Mouse (Mus musculus) splenic B cell, adult 2 months (primary cell): Measurements from ENCODE around the gene Borcs8.
A peak's percentile ranks its signal among the peaks of the same experiment; 100 is the strongest.

Source experiments
- DNase-seq: peaks from one replicate; pipeline ENCODE4 v3.0.0-alpha.2; 2011; ENCODE audit warnings: low read depth, low spot score
- H3K27me3 ChIP-seq: 2 replicates; pipeline ENCODE4 v1.6.1; 2012; ENCODE audit warnings: mild to moderate bottlenecking, low read length, moderate library complexity, mixed read lengths; ENCODE audit not compliant: control insufficient read depth, poor library complexity, insufficient read depth, severe bottlenecking
- H3K36me3 ChIP-seq: 2 replicates; pipeline ENCODE4 v1.6.1; 2012; ENCODE audit warnings: mild to moderate bottlenecking, low read length, moderate library complexity, mixed read lengths; ENCODE audit not compliant: control insufficient read depth, poor library complexity, insufficient read depth, severe bottlenecking

Gene Borcs8

DNA sequence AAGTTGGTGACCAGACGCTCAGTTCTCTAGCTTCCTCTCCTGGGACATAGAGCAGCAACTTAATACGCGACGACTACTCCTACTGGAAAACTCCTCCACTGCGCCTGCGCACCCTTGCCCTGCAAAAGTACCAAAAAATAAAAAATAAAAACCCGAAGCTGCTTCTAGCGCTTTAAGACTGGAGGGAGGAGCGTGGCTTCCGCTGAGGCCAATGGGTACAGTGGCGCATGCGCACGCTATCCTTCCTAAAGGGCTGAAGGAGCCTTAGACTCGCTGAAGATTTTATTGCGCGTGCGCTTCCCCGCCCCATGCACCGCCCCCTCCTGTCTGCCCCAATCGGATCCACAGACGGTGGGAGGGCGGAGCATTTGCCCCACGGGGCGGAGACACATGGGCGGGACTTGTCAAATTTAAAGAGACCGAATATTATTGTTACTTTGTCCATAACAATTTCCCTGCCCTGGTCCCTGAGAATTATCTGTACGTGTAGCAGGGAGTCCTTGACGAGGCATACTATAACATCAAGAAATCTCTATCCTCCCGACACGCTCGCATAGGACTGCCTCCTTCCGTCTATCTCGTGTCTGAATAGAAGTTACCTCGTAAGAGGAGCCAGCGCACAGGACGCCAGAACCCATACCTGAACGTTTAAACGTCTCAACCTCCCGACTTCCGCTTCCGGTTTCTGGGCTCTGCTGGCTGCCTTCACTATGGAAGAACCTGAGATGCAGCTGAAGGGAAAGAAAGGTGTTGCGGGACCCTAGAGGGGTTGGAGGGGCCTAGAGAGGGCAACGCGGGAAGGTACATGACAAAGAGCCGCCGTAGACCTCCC is at the start of gene Borcs8, which contains the start of the genes Rfxank and Mef2b:
Gene Borcs8, plus strand, starts transcription at position 474 of the 832 bp plus-strand sequence.
Gene Rfxank, minus strand, starts transcription at position 129 of the 832 bp plus-strand sequence.
Gene Mef2b, plus strand, starts transcription at position 686 of the 832 bp plus-strand sequence.
- peaks cover 1% of the 10 kb centered on the region for H3K36me3 ChIP-seq
- H3K27me3 ChIP-seq = no peaks in the 10 kb centered on the region
- DNase-seq = peak; percentile 100

- no peaks in the 10 kb centered on the region for H3K27me3 ChIP-seq
- H3K36me3 ChIP-seq = no peaks in the 10 kb centered on the region
- DNase-seq = no peak
Measured at GRCm38 (mm10) chr8:70092786-70093185, 46.5 kb upstream of the Borcs8 start.

GRCm38 (mm10) chr8:70099276-70099675 is 40.0 kb upstream of the Borcs8 start:
- no peak for DNase-seq
- no peaks in the 10 kb centered on the region for H3K36me3 ChIP-seq

GRCm38 (mm10) chr8:70100241-70100640 is 39.1 kb upstream of the Borcs8 start:
- no peaks in the 10 kb centered on the region for H3K36me3 ChIP-seq
- no peak for DNase-seq
- no peaks in the 10 kb centered on the region for H3K27me3 ChIP-seq

More at GRCm38 (mm10) chr8:70099276-70099675, 40.0 kb upstream of the Borcs8 start:
- H3K27me3 ChIP-seq = no peaks in the 10 kb centered on the region

GRCm38 (mm10) chr8:70104506-70104905 is 34.8 kb upstream of the Borcs8 start:
- Histone ChIP-seq H3K27me3 (no peaks in the 10 kb centered on the region), H3K36me3 (no peaks in the 10 kb centered on the region)
- DNase-seq = peak; percentile 84

DNA sequence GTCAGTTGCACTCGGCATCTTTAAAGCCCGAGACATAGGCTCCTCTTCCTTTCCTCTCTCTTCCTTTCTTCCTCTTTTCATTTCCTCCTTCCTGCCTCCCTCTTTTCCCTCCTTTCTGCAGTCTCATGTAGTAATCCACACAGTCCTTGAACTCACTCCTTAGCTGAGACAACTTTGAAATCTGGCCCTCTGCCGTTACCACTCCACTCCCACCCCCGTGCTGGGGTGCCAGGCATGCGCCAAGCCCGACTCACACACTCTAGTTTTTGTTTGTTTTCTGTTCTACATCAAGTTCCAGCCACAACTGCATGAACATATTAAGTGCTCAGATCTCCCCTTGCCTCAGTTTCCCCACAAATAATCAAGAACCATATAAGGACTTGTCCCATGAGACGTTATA is 34.4 kb upstream of the Borcs8 start:
- Histone ChIP-seq H3K27me3 (no peaks in the 10 kb centered on the region), H3K36me3 (no peaks in the 10 kb centered on the region)
- no peak for DNase-seq

DNA sequence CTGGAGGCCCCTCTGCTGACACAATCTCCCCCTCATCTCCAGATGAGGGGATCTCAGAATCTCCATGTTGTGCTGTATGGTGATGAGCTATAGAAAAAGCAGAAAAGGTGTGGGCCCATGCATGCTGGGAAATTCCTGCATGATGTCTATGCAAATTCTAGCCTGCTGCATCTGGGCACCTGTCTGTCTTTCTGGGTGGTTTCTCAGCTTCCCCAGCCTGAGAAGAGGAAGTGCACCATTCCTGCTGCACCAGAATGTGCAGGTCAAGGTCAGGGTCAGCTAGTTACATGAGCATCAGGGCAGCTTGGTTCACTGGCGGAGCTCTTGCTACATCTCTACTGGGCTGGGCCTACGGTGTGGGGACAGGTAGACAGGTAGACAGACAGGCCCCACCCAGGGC is 28.8 kb upstream of the Borcs8 start:
- peak; percentile 63 for DNase-seq
- no peaks in the 10 kb centered on the region for H3K27me3 ChIP-seq
- no peaks in the 10 kb centered on the region for H3K36me3 ChIP-seq

DNA sequence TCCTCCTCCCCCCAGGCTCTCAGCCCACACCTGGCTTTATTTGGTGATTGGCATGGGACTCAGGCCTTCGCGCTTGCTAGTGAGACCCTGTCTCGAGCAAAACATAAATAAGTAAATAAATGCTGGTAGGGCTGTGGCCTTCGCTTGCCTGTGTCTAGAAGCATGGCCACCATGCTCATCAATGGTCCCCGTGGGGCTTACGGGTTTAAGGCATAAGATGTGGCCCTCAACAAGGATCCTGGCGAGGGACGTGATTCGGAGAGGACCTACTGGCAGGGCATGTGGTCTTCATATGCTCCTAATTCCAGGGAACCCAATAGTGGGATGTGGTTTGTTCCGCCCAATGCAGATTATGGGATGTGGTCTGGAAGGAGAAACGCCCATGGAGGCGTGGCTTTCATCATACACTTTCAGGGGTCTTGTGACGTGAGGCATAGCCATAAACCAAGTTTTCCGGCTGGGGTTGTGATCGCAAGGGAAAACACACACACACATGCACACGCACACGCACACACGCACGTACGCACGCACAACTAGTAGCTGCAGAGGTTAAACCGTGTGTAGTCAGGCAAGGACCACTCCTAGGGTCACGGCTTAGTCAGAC is 28.0 kb upstream of the Borcs8 start:
- no peaks in the 10 kb centered on the region for H3K36me3 ChIP-seq
- DNase-seq = no peak
- H3K27me3 ChIP-seq = no peaks in the 10 kb centered on the region

DNA sequence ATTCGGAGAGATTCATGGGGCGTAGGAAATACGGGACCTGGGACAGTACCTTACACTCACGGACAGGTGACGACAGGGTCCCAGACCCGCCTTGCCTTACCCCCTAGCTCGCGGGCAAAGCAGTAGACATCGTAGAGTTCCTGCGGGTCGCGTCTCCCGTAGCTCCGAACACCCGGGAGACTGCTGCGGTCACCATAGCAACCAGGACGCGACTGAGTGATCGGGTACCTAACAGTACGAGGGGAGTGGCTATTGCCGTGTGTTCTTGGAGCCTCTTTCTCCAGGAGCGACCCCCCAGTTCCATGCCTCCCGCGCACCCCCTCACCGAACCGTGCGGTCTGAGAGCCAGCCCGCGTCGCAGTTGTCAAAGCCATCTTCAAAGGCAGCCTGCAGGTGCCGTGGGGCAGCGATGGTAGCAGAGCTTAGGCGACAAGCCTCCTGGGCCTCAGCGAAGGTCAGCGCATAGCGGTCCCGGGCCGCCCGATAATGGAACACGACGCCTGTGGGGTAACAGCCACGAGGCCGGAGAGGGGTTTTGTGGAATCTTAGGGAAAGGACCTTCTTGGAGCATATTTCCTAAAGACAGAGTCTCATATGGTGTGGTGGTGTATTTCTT is 26.8 kb upstream of the Borcs8 start:
- no peaks in the 10 kb centered on the region for H3K27me3 ChIP-seq
- peak; percentile 31 for DNase-seq
- H3K36me3 ChIP-seq = no peaks in the 10 kb centered on the region

DNA sequence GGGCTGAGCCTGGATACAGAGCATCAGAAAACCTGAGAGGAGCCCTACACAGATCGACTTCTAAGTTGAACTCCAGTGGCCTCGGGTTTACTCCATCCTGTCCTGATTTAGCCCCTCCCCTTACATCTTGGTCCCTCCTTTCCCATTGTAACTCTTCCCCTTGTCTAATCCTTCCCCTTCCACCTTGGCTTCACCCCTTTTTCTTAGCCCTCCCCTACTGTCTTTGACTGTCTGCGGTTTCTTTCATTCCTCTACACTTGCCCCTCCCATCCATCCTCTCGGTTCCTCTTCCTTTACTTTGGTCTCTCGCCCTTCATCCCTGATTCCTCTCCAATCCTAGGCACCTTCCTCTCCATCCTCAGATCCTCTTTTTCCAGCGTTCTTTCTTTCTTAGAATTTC is 24.8 kb upstream of the Borcs8 start:
- no peaks in the 10 kb centered on the region for H3K36me3 ChIP-seq
- DNase-seq = no peak
- no peaks in the 10 kb centered on the region for H3K27me3 ChIP-seq

DNA sequence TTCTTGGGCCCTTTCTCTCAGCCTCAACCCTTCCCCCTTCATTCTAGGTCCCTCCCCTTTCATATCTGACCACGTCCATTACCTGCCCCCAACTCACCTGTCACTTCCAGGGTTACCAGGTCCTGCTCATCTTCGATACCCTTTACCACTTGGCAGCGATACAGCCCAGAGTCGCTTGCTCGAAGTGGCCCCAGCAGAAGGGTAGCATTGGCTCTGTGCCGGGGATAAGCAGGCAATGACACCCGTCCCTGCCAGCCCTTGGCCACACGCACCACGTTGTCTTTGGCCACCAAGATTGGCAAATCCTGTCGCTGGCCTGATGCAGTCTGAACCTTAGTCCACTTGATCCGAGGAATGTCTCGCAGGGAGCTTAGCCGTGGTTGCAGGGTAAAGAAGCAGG is 24.4 kb upstream of the Borcs8 start:
- no peak for DNase-seq

GRCm38 (mm10) chr8:70117611-70118010 is 21.7 kb upstream of the Borcs8 start:
- peak; percentile 64 for DNase-seq
- no peaks in the 10 kb centered on the region for H3K36me3 ChIP-seq

More for the DNA sequence above, 24.4 kb upstream of the Borcs8 start:
- no peaks in the 10 kb centered on the region for H3K36me3 ChIP-seq
- no peaks in the 10 kb centered on the region for H3K27me3 ChIP-seq

DNA sequence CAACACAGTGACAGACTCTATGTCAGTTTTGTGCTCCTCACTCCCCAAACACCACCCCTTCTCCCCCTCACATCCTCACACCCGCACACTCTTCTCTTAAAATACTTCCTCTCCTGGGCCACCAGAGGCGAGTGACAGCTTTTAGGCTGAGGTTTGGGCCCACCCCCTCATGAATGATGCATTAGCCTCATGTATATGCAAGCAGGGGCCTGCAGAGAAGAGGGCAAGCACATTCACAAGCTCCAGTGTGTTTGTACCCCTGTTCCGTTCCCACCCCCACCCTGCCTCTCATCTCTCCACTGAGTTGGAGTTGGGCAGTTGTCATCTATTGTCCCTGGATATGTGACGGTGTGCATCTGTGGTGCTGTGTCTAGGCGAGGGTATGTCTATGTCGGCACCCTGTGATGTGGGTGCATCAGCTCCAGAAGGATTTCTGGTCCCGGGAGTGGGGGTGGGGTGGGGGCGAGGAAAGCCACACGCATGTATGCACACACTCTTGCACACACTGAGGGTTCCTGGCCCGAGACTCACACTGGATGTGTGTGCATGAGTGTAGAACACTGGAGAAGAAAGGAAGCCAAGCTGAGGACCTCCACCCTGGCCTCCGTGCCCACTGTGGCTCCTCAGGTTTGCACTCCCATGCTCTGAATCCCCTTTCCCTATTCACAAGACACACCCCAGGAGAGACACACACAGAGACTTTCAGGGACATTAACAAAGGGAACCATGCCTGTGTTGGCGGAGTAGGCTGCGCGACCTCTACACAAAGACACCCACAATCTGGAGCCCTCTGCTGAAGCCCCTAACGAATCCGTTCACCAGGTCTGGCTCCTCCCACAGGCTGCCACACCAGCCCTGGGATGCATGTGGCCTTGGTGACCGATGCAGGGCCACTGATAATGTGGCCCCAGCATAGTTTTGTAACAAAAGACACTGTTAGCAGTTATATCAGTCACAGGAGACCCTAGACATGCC is 20.3 kb upstream of the Borcs8 start:
- no peaks in the 10 kb centered on the region for H3K36me3 ChIP-seq
- no peaks in the 10 kb centered on the region for H3K27me3 ChIP-seq
- peak; percentile 42 for DNase-seq

More at GRCm38 (mm10) chr8:70117611-70118010, 21.7 kb upstream of the Borcs8 start:
- no peaks in the 10 kb centered on the region for H3K27me3 ChIP-seq

DNA sequence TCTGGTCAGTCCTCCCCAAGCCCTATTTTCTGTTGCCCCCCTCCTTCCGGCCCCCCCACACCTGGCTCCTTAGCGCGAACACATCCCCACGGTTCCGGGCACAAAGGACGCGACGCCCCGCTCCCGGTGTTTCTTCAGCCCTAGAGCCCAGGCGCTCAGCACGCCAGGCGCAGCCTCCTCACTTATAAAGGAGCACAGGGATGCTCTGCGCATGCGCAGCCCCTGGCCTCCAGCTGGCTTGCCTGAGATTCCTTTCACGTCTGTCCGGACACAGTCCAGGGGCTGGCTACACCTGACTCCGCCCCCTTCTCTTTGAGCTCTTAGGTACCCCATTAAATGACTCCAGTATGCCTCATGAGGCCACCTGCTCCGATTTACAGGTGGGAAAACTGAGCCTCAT is 18.6 kb upstream of the Borcs8 start, which contains the start of gene Ncan:
Gene Ncan, minus strand, starts transcription at position 207 of the 400 bp plus-strand sequence.
- Histone ChIP-seq H3K36me3 (no peaks in the 10 kb centered on the region), H3K27me3 (no peaks in the 10 kb centered on the region)
- DNase-seq = peak; percentile 51
